Mouse (Mus musculus) left cerebral cortex, postnatal 10 days (tissue): ENCODE results near the gene Stx6. TPM values are rescaled to one million over a fixed set of nuclear protein-coding genes. Genes with fewer than 3 reads are reported as not detected.
"Not testable (repeated sequence)": the region's sequence is repeated elsewhere in the genome, so short reads cannot be mapped to it uniquely, and the experiment has no call there.

Experiments
- DNase-seq, 2 experiments: peaks; one replicate each; pipeline ENCODE4 v3.0.0; 2021 to 2022; ENCODE audit warnings: low spot score in 2 of 2, mixed read lengths in 1 of 2; ENCODE audit errors: extremely low spot score in 1 of 2
- intact Hi-C: fragments of 180-260 bp; cut with DNase I; formaldehyde crosslinking; loops from one replicate; pipeline ENCODE4 v1.15.1; 2025
- total RNA-seq, 2 experiments: library from RNA; stranded (reverse); gene quantifications; 2 replicates each; pipeline ENCODE4 v1.2.3; 2021

Stx6 gene
- total RNA-seq, 2 experiments from 2014 or later: 83.3 to 89.1 TPM

DNA sequence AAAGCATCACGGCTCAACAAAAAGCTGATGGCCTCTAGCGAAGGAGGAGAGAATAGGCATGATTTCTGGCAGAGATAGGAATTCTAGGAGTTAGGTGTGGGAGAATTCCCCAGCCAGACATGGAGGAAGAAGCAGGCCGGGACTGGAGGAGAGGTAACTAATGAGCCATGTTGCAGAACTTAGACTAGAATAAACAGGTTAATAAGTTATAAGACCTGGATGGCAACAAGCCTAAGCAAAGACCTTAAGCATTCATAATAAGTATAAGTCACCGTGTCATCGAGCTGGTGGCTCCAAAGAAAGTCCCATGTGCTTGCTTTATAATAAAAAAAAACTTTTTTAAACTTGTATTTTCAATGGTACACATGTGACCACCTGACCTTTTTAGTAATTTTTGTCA, 7.7 kb upstream of the Stx6 start:
- DNase-seq: no peak
- intact Hi-C loops: no loop called here

- intact Hi-C loops: no loop called here
- DNase-seq: no peak
Measured at GRCm38 (mm10) chr1:155153906-155154305, 4.6 kb upstream of the Stx6 start.

DNA sequence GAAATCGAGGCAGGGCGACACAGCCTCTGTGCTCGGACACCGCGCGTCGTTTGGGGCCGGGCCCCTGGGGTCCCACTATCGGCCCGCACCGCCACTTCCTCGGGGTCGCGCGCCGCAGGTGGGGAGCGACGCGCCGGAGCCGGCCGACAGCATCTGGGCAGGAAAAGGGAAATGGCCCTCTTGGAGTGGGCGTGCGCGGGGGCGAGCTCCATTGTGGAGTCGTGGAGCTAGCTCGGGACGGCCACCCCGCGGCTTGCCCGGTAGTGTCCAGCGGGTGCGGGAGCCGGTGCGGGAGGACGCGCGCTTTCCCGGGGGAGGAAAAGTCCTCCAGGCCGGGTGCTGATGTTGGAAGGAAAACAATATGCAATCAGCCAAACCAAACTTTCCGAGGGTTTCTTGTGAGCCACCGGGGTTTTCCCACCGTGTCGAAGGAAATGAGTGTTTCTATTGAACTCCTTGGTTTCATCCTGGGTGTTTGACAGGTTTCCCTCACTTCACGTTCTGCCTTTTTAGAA, 512 bp downstream of the Stx6 start:
- intact Hi-C loops: no loop called here
- DNase-seq: peak; percentile 38 to 90

DNA sequence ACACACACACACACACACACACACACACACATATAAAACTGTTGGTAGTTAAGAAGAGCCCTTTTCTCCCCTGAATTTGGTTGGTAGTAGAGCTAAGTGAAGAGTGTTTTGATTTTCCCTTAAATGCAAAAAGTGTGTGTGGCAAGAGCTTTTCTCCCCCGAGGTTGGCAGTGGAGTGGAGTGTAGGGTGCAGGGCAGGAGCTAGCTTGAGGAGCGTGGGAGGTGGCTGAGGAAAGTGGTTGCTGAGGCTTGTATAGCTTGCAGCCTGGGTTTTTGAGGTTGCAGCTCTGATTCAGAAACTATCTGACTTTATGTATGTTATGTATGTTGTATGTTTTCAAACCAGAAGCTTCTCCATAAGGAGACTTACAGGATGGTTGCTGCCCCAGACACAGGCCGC, 8.9 kb downstream of the Stx6 start:
- DNase-seq: no peak
- intact Hi-C loops: no loop called here

GRCm38 (mm10) chr1:155169935-155170334, 11.4 kb downstream of the Stx6 start:
- DNase-seq: no peak
- intact Hi-C loops: no loop called here

DNA sequence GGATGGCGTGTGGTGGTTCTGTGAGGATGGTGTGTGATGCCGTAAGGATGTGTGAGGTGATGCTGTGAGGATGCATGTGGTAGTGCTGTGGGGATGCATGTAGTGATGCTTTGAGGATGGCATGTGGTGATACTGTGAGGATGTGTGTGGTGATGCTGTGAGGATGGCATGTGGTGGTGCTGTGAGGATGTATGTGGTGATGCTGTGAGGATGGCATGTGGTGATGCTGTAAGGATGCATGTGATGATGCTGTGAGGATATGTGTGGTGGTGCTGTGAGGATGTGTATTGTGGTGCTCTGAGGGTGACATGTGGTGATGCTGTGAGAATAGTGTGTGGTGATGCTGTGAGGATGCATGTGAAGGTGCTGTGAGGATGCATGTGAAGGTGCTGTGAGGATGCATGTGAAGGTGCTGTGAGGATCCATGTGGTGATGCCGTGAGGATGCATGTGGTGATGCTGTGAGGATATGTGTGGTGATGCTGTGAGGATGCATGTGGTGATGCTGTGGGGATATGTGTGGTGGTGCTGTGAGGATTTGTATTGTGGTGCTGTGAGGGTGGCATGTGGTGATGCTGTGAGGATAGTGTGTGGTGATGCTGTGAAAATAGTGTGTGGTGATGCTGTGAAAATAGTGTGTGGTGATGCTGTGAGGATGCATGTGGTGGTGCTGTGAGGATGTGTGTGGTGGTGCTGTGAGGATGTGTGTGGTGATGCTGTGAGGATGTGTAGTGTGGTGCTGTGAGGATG, 14.6 kb downstream of the Stx6 start:
- DNase-seq: no peak
- intact Hi-C loops: no loop called here

GRCm38 (mm10) chr1:155173644-155174016, 15.1 kb downstream of the Stx6 start:
- intact Hi-C loops: not testable (repeated sequence)

DNA sequence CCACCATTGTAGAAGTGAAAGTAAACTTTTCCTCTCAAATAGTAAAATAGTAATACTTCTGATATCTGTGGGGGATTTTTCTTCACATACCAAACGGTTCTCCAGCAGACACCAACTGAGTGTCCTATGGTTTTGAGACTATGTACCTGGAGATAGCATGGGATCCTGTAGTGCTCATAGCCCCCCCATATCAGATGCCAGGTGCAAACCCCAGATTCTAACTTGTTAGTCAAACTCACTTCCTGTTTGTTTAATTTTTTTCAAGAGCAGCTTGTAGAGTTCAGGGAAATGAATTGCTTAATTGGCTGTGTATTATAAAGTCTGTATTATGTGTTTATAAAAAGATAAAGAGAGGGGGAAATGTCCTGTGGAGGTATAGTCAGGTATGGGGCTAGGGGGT, 15.9 kb downstream of the Stx6 start:
- intact Hi-C loops: no loop called here
- DNase-seq: no peak

More at GRCm38 (mm10) chr1:155173644-155174016, 15.1 kb downstream of the Stx6 start:
- not testable (repeated sequence) for DNase-seq

DNA sequence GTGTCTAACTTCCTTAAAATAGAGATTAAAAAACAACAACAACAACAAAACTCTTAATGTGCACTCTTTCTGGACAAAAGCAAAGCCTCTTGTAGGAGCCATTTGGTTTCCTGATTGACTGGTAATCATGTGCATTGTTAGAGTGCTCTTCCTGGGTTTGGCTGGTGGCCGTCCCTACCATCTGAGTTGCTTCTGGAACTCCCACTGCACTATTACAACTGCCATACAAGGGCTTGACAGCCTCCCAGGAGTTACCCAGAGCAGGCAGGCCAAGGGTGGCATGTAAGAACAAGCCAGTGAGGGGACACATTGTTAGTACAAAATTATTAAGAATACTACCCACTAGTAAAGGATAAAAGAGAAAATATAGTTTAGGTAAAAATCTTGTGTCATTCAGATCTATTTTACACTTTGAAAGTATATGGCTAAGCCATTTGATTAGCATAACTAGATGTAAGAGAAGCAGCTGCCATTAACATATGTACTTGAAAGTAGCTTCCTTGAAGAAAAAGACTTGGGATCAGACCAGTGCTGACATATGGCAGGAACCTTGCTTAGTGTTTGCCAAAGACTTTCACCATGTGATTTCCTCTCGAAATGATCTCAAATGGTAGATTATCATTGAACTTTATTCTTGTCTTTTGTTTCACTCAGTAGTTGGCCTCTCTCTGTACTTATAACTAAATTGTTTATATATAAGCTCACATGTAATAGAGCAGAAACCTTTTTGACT, 19.8 kb downstream of the Stx6 start:
- intact Hi-C loops: no loop called here

DNA sequence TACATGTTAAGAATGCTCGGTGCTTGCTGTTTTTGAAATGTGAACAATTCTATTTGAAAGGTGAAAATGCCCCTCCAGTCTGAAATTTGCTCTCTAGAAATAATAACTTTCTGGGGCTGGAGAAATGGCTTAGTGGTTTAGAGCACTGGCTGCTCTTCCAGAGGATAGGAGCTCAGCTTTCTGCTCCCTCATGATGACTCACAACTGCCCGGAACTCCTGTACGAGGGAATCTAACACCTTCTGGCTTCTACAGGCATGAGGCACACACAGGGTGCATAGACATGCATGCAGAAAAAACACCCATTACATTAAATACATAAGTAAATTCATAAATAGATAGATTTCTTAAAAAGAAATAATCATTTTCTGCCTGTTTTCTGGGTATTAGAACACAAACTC, 25.7 kb downstream of the Stx6 start:
- intact Hi-C loops: no loop called here

More for the DNA sequence above, 19.8 kb downstream of the Stx6 start:
- DNase-seq: no peak

GRCm38 (mm10) chr1:155188656-155189055, 30.1 kb downstream of the Stx6 start:
- no peak for DNase-seq

More for the DNA sequence above, 25.7 kb downstream of the Stx6 start:
- DNase-seq: no peak

DNA sequence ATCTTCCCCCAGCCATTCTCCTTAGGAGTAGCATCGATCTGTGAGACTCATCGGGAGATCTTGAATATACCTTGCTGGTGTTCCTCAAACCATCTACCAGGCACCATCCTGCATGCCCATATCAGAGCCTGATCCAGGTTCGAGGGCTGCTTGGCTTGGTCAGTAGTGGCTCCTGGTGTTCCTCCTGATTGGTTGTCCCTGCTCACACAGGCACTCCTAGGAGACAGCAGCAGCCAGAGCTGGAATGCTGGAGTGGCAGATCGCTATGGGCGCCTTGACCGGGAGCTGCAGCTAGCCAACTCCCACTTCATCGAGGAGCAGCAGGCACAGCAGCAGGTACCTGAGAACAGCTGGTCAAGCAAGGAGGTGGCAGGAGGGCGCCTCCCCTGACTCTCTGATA, 32.7 kb downstream of the Stx6 start:
- DNase-seq: no peak
- intact Hi-C loops: no loop called here

More at GRCm38 (mm10) chr1:155188656-155189055, 30.1 kb downstream of the Stx6 start:
- intact Hi-C loops: no loop called here

- intact Hi-C loops: no loop called here
- no peak for DNase-seq
Measured at GRCm38 (mm10) chr1:155191671-155192070, 33.2 kb downstream of the Stx6 start.

DNA sequence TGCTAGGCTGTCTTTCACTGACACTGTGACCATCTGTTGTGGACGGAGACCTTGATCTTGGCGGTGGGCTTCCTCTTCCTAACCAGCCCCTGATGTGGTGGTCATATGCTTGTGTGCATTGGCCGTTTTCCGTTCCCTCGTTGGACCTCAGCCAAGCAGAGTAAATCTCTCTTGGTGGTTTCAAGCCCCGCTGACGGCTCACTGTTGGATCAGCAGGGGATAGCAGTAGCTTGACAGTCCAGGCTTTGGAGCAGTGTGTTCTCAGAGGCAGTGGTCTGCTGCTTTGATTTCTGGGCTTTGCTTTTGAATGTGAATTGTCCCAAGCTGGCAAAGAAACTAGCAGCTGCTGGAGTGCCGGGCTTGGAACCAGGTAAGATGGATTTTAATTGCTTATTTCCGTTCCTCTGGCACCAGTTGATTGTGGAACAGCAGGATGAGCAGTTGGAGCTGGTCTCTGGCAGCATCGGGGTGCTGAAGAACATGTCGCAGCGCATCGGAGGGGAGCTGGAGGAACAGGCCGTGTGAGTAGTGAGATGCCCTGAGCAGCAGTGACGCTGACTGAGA, 34.4 kb downstream of the Stx6 start:
- intact Hi-C loops: no loop called here
- peak in 1 of 2 experiments; percentile 40 for DNase-seq

DNA sequence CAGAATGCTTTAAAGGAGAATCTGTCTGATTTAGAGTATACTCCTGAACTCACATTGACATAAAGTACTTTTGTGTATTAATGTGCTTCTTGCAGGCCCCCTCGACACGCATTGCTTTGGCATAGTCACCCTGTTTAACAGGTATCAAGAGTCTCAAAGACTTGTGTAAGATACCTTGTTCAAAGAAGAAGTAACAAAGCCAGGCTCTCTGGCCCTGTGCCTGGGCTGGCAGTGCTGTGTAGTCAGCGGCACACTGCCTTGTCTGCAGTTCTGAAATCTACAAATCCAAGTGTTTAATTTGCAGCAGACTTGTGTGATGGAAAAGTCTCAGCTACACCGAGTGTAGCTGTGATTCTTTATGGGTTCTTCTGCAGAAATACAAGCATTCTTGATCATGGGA, 38.2 kb downstream of the Stx6 start:
- intact Hi-C loops: no loop called here

GRCm38 (mm10) chr1:155199522-155199921, 41.0 kb downstream of the Stx6 start:
- no peak for DNase-seq
- intact Hi-C loops: no loop called here

More for the DNA sequence above, 38.2 kb downstream of the Stx6 start:
- DNase-seq: no peak

GRCm38 (mm10) chr1:155200967-155201366, 42.5 kb downstream of the Stx6 start:
- intact Hi-C loops: no loop called here

DNA sequence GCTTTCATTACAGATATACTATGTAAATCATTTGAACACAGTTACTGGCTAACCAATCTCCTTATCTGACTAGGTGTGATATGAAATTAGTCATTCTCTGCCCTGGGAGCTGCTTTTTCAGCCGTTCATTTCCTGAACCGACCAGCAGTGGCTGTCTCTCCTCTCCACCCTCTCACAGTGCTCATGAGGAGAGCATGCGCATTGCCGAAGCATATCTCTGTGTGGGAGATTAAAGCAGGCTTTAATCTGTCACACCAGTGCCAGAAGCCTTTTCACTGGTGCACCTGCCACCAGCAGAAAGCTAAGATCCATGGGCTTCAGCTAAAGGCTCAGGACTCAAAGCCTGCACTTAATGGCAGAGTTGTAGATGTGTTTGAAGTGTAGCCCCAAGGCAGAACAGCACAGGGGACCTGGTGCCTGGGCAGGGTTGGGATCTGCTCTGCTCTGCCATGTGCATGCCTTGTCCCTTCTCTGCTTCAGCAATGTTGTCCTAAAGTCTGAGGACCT, 42.9 kb downstream of the Stx6 start:
- DNase-seq: peak in 1 of 2 experiments; percentile 31
- intact Hi-C loops: no loop called here

More at GRCm38 (mm10) chr1:155200967-155201366, 42.5 kb downstream of the Stx6 start:
- DNase-seq: no peak

- intact Hi-C loops: no loop called here
Measured at GRCm38 (mm10) chr1:155201914-155202313, 43.4 kb downstream of the Stx6 start.

More at GRCm38 (mm10) chr1:155201914-155202313, 43.4 kb downstream of the Stx6 start:
- DNase-seq: peak in 1 of 2 experiments; percentile 25
